Mouse (Mus musculus) bone marrow macrophage, adult 2 months (primary cell): Measurements from ENCODE around the gene Mbl2.

ENCODE experiments used
- CTCF ChIP-seq: IDR thresholded peaks from 2 replicates; pipeline ENCODE4 v1.5.1; 2012; ENCODE audit warnings: low read depth, mild to moderate bottlenecking, low read length, moderate library complexity
- POLR2A ChIP-seq: IDR thresholded peaks from 2 replicates; pipeline ENCODE4 v1.6.1; 2012; ENCODE audit warnings: mild to moderate bottlenecking, low read depth, low read length, borderline replicate concordance

- TF ChIP-seq CTCF (no peak), POLR2A (no peak)
Observed at GRCm38 (mm10) chr19:30281125-30281524, 48.4 kb downstream of the Mbl2 start.
